Mouse (Mus musculus) frontal cortex, postnatal 10 days (tissue): ENCODE results near the gene Tnfrsf23.
"Not testable (repeated sequence)": the region's sequence is repeated elsewhere in the genome, so short reads cannot be mapped to it uniquely, and the experiment has no call there.

ENCODE experiments used
- DNase-seq, 2 experiments: peaks; one replicate each; pipeline ENCODE4 v3.0.0; 2022; ENCODE audit warnings: low spot score in 2 of 2, mixed read lengths in 1 of 2

Tnfrsf23 gene

DNA sequence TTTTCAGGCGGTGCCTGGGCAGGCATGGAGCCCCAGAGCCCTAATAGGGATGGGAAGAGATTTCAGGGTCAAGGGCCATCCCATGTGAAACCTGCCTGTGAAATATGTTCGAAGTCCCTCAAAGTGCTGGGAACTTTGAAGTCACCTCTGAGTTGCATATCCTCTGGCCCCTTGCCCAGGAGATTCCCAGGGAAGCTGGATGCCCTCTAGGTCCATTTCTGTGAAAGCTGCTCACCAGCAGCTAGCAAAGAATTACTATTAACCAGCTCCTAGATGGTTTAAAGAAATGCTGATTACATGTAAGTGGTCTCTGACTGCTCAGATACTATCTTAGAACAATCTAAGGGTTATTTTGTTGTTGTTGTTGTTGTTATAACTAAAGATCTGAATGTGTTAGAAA lies 1.1 kb downstream of the Tnfrsf23 start:
- not testable (repeated sequence) for DNase-seq

- no peak for DNase-seq
Measured at GRCm38 (mm10) chr7:143681566-143681965, 4.1 kb downstream of the Tnfrsf23 start.

GRCm38 (mm10) chr7:143680836-143681235 lies 4.8 kb downstream of the Tnfrsf23 start:
- DNase-seq: not testable (repeated sequence)

GRCm38 (mm10) chr7:143679650-143680049 lies 6.0 kb downstream of the Tnfrsf23 start:
- DNase-seq: not testable (repeated sequence)

GRCm38 (mm10) chr7:143666427-143667311 lies 19.0 kb downstream of the Tnfrsf23 start:
- DNase-seq: no peak

DNA sequence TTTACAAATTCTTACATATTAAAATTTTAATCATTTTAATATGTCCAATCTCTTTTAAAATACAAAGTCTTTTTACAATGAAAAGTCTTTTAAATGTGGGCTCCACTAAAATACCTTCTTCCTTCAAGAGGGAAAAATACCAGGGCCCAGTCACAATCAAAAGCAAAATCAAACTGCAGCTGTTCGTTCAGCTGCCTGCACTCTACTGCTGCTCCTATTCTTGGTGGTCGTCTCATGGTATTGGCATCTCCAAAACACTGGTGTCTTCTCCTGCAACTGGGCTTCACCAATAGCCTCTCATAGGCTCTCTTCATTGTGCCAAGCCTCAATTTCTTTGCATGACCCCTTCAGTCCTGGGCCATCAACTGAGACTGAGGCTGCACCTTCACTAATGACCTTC lies 22.2 kb downstream of the Tnfrsf23 start:
- DNase-seq: no peak

DNA sequence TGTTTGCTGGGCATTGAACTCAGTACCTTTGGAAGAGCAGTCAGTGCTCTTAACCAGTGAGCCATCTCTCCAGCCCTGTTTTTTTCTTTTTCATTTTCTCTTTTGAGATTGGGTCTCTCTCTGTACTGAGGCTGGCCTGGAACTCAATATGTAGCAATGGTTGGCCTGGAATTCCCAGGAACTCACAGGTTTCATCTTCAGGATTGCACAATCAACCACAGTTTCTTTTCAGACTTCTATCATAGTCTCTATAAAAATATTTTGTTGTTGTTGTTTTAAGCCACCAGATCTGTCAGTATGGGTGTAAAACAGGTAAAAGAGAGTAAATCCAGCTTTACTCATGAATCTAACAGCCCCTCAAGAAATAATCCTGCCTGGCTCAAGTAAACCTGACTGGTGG lies 24.9 kb downstream of the Tnfrsf23 start:
- no peak for DNase-seq

DNA sequence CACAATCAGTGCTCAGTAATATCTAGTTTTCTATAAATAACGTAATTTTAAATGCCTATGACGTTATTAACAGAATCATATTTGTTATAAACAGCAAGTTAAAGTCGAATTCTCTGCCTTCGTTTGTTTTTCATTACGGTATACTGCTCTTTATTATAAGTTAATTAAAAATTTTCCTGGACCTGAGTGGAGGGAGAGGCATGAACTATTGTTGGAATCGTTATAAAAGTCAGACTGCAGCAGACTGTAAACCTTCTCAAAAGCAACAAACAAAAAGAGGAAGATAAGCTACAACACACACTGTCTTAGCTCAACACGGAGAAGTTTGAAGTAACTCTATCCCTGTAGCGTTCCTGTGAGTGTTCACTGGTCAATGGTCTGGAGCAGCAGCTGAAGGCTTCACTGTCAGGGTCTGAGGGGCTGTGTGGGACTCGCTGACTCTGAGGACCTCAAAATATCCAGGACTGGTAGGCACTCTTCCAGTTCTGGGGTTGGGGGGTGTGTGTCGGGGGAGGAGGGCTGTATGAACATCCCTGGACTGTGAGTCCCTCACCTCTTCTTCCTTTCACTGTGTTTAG lies 35.8 kb downstream of the Tnfrsf23 start:
- DNase-seq: not testable (repeated sequence)

- DNase-seq: peak; percentile 61 to 79
Measured at GRCm38 (mm10) chr7:143649034-143649768, 36.5 kb downstream of the Tnfrsf23 start, which contains the start of gene Tnfrsf22. Gene Tnfrsf22 (minus strand): TSS chr7:143649661.

DNA sequence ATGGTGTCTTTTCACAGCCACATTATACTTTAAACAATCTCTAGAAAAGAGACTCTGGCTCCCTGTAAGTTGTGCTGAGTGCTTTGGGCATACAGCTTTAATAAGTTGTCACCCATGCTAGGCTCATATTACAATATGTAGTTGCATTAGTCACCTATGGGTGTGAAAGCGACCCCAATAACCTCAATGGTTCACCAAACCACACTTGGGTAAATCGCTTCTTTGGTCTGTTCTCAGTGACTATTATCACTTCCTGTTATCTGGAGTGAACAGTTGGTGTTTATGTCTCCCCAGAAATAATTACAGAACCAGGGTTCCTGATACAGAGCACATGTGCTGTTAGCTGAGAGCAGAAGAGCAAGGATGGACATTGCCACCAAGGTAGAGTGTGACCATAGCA lies 41.7 kb downstream of the Tnfrsf23 start:
- DNase-seq: not testable (repeated sequence)

GRCm38 (mm10) chr7:143636674-143637073 lies 49.0 kb downstream of the Tnfrsf23 start:
- no peak for DNase-seq

GRCm38 (mm10) chr7:143631503-143631902 lies 54.2 kb downstream of the Tnfrsf23 start:
- no peak for DNase-seq

DNA sequence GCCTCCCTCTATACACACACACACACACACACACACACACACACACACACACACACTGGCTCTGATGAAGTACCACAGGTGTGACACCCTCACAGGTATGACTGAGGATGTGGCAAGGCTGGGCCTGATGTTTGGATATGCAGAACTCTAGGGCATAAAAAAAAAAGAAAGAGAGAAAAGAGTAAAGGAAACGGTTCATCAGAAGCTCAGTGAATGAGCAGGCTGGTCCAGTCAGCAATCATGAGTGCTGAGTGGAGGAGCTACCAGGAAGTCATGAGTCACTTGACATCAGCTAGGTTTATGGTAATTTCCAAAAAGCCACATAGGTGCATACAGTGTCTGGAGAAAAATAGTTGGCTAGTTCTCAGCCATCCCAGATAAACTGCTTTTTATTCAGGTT lies 56.2 kb downstream of the Tnfrsf23 start:
- no peak for DNase-seq

DNA sequence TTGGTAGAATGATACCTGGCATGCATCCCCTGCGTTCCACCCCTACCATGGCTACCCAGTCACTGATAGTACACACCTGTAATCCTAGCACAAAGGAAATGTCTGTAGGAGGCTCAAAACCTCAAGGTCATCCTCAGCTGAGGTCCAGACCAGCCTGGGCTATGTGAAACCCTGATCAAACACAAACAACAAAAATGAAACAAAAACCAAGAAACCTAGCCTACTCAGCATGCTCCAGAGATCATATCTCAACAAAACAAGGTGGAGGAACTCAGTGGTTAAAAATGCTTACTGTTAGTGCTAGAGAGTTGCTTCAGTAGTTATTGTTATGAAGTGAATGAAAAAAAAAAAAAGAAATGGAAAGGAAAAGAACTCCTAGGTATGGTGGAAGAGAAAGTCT lies 57.1 kb downstream of the Tnfrsf23 start, which contains the start of gene Tnfrsf26:
TSS of gene Tnfrsf26 (minus strand) at position 183 of the 400 bp plus-strand sequence.
- DNase-seq: no peak

- no peak for DNase-seq
Measured at GRCm38 (mm10) chr7:143627555-143628286, 58.0 kb downstream of the Tnfrsf23 start.

DNA sequence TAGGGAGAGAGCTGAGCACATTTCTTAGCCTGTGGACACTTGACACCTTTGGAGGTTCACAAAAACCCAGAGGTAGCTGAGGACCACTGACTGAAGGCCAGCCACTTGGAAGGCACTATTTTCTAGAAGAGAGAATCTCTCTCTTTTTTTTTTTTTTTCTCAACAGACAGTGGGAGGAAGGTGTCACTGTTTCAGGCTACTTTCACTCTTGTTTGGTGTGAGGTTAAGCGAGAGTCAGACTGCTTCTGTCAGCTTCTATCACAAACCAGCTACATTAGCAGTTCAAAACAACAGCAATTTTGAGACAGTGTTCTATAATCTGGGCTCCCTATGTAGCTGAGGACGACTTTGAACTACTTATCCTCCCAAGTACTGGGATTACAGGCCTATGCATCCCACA lies 59.5 kb downstream of the Tnfrsf23 start:
- no peak for DNase-seq

- no peak for DNase-seq
Measured at GRCm38 (mm10) chr7:143625151-143625550, 60.5 kb downstream of the Tnfrsf23 start.

DNA sequence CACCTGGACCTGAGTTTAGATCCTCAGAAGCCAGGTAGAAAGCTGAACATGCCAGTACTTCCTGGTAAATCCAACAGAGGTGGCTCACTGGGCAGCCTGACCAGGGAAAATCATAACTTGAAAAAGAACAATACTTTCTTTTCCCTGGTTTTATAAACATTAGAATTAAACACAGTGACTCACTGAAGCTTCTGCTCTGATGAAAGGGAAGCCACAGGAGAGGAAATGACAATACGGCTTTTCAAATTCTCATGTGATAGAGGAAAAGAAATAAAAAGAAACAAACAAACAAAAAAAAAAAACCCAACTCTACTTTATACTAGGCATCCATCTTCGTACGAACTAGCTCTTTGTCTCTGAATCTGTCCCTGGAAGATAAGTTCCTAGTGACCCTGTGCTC lies 61.1 kb downstream of the Tnfrsf23 start:
- no peak for DNase-seq

DNA sequence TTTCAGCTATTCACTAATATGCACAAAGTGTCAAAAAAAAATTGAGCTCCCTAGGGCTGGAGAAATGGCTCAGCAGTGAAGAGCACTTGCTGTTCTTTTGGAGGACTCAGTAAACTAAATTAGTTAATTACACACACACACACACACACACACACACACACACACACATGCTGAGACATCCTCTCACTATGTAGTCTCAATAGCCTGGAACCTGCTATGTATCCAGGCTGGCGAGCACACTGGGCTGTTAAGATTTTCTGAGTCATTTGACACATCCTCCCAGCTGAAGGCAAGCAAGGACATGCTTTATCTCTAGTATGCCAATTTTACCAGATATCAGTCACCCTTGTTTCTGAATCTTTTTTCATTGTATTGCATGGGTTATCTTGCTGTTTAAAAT lies 64.7 kb downstream of the Tnfrsf23 start:
- DNase-seq: peak in 1 of 2 experiments; percentile 13
